Mouse (Mus musculus): ENCODE measurements around the gene Gm20825.
"Not testable (repeated sequence)": the region's sequence is repeated elsewhere in the genome, so short reads cannot be mapped to it uniquely, and the experiment has no call there.

Gene Gm20825

GRCm38 (mm10) chrY:8071407-8071806 lies at the start of gene Gm20825:
Gm20825 (minus strand) TSS chrY:8071507.
- DNase-seq (ENCODE audit: extremely low spot score) = not testable (repeated sequence)
